Mouse (Mus musculus) monocyte, adult 5-6 weeks (primary cell): ENCODE data around the gene Scgb1b12. TPM values are rescaled to one million over a fixed set of nuclear protein-coding genes. Genes with fewer than 3 reads are reported as not detected.
"Not testable (repeated sequence)": the region's sequence is repeated elsewhere in the genome, so short reads cannot be mapped to it uniquely, and the experiment has no call there.

Experiments used
- ATAC-seq: fragments of 153-309, 156-312 bp; replicated peaks from 2 replicates; pipeline ENCODE4 v1.8.0; 2017; ENCODE audit warnings: mild to moderate bottlenecking; ENCODE audit not compliant: low TSS enrichment, insufficient number of reproducible peaks, severe bottlenecking, poor library complexity, low FRiP score
- total RNA-seq: library from RNA; stranded (forward); fragments of 200-1000, 200-491, 200-594 nt; gene quantifications from 3 replicates; pipeline ENCODE4 v1.2.3, GENCODE M21; 2017

Gene Scgb1b12
- total RNA-seq, result not detected in 3 replicates

- not testable (repeated sequence) for ATAC-seq
Observed at GRCm38 (mm10) chr7:32333882-32334281, at the start of gene Scgb1b12. TSS of gene Scgb1b12 (plus strand) at chr7:32334182.

GRCm38 (mm10) chr7:32327145-32327544, 6.8 kb upstream of the Scgb1b12 start, which contains the start of gene Scgb2b12:
TSS of gene Scgb2b12 (minus strand) at chr7:32327245.
- not testable (repeated sequence) for ATAC-seq

Other genes with a start within 250 kb of the Scgb1b12 start
- not detected in 3 replicates for gene Scgb1b10, start 233.3 kb upstream of the Scgb1b12 start, total RNA-seq
- gene Scgb2b11, start 123.0 kb upstream of the Scgb1b12 start, total RNA-seq, result not detected in 3 replicates
- not detected in 3 replicates for gene Scgb1b11, start 111.3 kb upstream of the Scgb1b12 start, total RNA-seq
- gene Scgb2b12, start 6.9 kb upstream of the Scgb1b12 start, total RNA-seq, result not detected in 3 replicates
- gene Scgb1b29, start 107.4 kb downstream of the Scgb1b12 start, total RNA-seq, result not detected in 3 replicates